Mouse (Mus musculus) limb, embryonic 12.5 days (tissue): ENCODE data around the gene Taf10. TPM values are rescaled to one million over a fixed set of nuclear protein-coding genes. Genes with fewer than 3 reads are reported as not detected.

ENCODE experiments used
- ATAC-seq: fragments of 200-750 bp; cut with Nextera tagmentation; 2 replicates; pipeline ENCODE4 v1.8.0; 2017; ENCODE audit warnings: low read depth, moderate TSS enrichment; ENCODE audit not compliant: insufficient number of reproducible peaks, insufficient read depth, low FRiP score, low TSS enrichment
- H3K27ac ChIP-seq: fragments of 300-500 bp; sonication (generic); 2 replicates; pipeline ENCODE4 v1.5.1; 2016; ENCODE audit warnings: mild to moderate bottlenecking, moderate library complexity
- H3K27me3 ChIP-seq: fragments of 300-500 bp; sonication (generic); 2 replicates; pipeline ENCODE4 v1.6.1; 2016; ENCODE audit warnings: mild to moderate bottlenecking, moderate library complexity
- H3K36me3 ChIP-seq: fragments of 300-500 bp; sonication (generic); 2 replicates; pipeline ENCODE4 v1.6.1; 2016; ENCODE audit warnings: mild to moderate bottlenecking, moderate library complexity
- H3K4me1 ChIP-seq: fragments of 300-500 bp; sonication (generic); replicated peaks from 2 replicates; pipeline ENCODE4 v1.6.1; 2016
- H3K4me2 ChIP-seq: fragments of 300-500 bp; sonication (generic); 2 replicates; pipeline ENCODE4 v1.6.1; 2016; ENCODE audit warnings: mild to moderate bottlenecking, moderate library complexity
- H3K4me3 ChIP-seq: fragments of 300-500 bp; sonication (generic); replicated peaks from 2 replicates; pipeline ENCODE4 v1.5.1; 2016; ENCODE audit warnings: mild to moderate bottlenecking
- H3K9ac ChIP-seq: fragments of 300-500 bp; sonication (generic); replicated peaks from 2 replicates; pipeline ENCODE4 v1.6.1; 2016; ENCODE audit warnings: mild to moderate bottlenecking, moderate library complexity
- H3K9me3 ChIP-seq: fragments of 300-500 bp; sonication (generic); 2 replicates; pipeline ENCODE4 v1.6.1; 2016; ENCODE audit warnings: mild to moderate bottlenecking, moderate library complexity
- WGBS: fragments of 180-500 bp; shearing (Covaris S2); methylation state at CpG from one replicate; pipeline ENCODE4 v1.1.7; 2016; 5-methylcytosine and 5-hydroxymethylcytosine counted together
- polyA plus RNA-seq: library from polyadenylated mRNA; unstranded; fragments of >200 nt; fragmentation: Nextera tagmentation; extraction: Ambion mirVana; gene quantifications from 2 replicates; pipeline ENCODE4 v1.2.1, GENCODE M21; 2016

The Taf10 gene
- polyA plus RNA-seq = 170 and 173 TPM in 2 replicates

DNA sequence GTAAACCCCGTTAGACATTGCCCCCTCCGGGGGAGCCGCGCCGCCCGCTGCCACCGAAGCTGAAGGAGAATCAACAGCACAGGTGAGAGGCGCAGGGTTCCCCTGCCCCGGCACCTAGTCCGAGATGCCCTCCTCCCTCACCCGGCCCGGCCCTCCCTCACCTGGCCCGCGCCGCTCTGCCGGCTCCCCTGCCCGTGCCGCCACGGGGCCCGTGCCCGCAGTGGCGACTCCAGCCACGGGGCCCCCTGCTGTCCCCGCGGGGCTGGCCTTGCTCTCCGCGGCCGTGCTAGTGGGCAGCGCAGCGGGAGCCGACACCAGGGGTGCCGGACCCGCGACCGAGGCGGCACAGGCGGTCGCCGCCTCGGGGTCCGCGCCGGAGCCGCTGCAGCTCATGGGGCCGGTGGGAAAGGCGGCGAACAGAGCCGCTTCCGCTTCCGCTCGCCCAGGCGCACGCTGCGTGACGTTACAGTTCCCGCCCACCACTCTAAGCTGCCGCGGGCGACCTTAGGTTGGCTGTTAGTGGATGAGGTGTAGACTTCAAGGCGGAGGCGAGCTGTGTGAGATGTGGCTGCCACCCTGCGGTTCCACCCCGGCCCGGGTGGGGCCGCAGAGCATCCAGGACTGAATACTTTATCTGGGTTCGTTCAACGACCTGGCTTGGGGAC lies at the start of gene Taf10:
Taf10 (minus strand) TSS at position 436 of the 665 bp plus-strand sequence.
- WGBS = under 1% methylated on average over 63 of the region's 67 CpGs

GRCm38 (mm10) chr7:105793701-105794100 lies 49.5 kb upstream of the Taf10 start:
- WGBS = 79% methylated on average over 7 of the region's 7 CpGs
- Histone ChIP-seq H3K9ac (no peak overlapping the region), H3K4me2 (no peak overlapping the region), H3K4me1 (peaks cover 3% of the 10 kb centered on the region; the same call in 1 of the 2 replicates), H3K4me3 (no peak overlapping the region), H3K9me3 (no peaks in the 10 kb centered on the region), H3K27ac (no peak overlapping the region), H3K36me3 (no peaks in the 10 kb centered on the region), H3K27me3 (no peaks in the 10 kb centered on the region)
- ATAC-seq = no peak

More for the DNA sequence above, at the start of gene Taf10:
- no peaks in the 10 kb centered on the region for H3K27me3 ChIP-seq
- peak; percentile 95 for ATAC-seq
- peaks cover 17% of the 10 kb centered on the region for H3K4me1 ChIP-seq
- H3K4me3 ChIP-seq = peak within 1 kb of the TSS; percentile 98
- H3K36me3 ChIP-seq = peaks cover 59% of the 10 kb centered on the region
- peak within 1 kb of the TSS; percentile 91 for H3K9ac ChIP-seq
- H3K9me3 ChIP-seq = no peaks in the 10 kb centered on the region
- peak within 1 kb of the TSS; percentile 85 for H3K4me2 ChIP-seq
- H3K27ac ChIP-seq = peak within 1 kb of the TSS; percentile 76

- no peak overlapping the region for H3K9ac ChIP-seq
- ATAC-seq = no peak
- H3K4me3 ChIP-seq = no peak overlapping the region
- H3K9me3 ChIP-seq = no peaks in the 10 kb centered on the region
- 90% methylated on average over 1 of the region's 1 CpGs for WGBS
- 0 out of 2 replicates have a peak, but pooled peaks cover under 1% of the 10 kb centered on the region for H3K36me3 ChIP-seq
- no peaks in the 10 kb centered on the region for H3K27me3 ChIP-seq
- H3K4me2 ChIP-seq = no peak overlapping the region
- H3K4me1 ChIP-seq = peaks cover 15% of the 10 kb centered on the region
- no peak overlapping the region for H3K27ac ChIP-seq
Observed at GRCm38 (mm10) chr7:105791147-105791546, 47.0 kb upstream of the Taf10 start.

DNA sequence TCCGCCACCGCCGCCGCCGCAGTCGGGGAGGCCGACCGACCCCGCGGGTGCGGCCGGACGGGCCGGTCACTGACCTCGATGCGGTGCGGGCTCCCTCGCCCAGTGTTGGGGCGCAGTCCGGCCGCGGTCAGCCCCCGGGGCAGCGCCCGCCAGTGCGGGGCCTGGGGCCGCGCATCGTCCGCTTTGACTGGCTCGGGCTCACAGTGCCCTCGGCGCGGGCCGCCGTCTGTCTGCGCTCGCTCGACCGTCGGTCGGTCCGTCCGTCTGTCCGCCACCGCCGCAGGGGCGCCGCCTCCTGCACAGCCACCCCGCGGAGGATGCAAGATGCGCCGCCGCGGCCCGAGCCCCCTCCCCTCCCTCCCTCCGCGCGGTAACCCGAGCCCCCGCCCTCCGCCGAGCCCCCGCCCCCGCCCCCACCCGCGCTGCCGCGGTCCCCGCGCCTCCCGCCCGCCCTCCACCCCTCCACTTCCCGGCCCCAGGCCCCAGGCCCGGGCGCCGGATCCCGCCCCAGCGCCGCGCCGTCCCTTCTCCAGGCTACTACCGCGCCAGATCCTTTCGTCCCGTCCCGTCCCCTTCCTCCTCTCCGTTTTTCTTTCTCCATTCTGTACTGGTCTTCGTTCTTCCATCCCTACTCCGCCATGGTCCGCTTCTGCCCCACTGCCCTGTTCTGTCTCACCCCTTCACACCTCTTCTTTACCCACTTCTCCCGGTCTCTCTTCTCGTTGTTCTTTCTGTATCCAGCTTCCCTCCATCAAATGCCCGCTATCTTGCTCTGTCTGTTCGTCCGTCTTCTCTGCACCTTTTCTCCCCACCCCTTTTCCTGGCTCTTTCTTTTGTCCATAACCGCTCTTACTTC lies 43.4 kb upstream of the Taf10 start, which contains the start of gene Dchs1:
Dchs1 (minus strand) TSS at position 370 of the 856 bp plus-strand sequence.
- peak within 1 kb of the TSS; percentile 84 for H3K4me2 ChIP-seq
- ATAC-seq = peak; percentile 75
- under 1% methylated on average over 78 of the region's 97 CpGs for WGBS
- H3K9ac ChIP-seq = peak within 1 kb of the TSS; percentile 99
- peak within 1 kb of the TSS; percentile 95 for H3K4me3 ChIP-seq
- H3K9me3 ChIP-seq = no peaks in the 10 kb centered on the region
- peak within 1 kb of the TSS; percentile 96 for H3K27ac ChIP-seq
- H3K27me3 ChIP-seq = no peaks in the 10 kb centered on the region
- peaks cover 36% of the 10 kb centered on the region for H3K36me3 ChIP-seq
- H3K4me1 ChIP-seq = peaks cover 42% of the 10 kb centered on the region

- H3K4me1 ChIP-seq = peaks cover 42% of the 10 kb centered on the region
Observed at GRCm38 (mm10) chr7:105786506-105787284, 42.5 kb upstream of the Taf10 start.

GRCm38 (mm10) chr7:105784556-105784955 lies 40.4 kb upstream of the Taf10 start:
- H3K4me3 ChIP-seq = peak overlapping the region; percentile 6; the same call in 1 of the 2 replicates
- H3K27ac ChIP-seq = no peak overlapping the region

More at GRCm38 (mm10) chr7:105786506-105787284, 42.5 kb upstream of the Taf10 start:
- H3K4me3 ChIP-seq = peak overlapping the region; percentile 95
- peaks cover 44% of the 10 kb centered on the region for H3K36me3 ChIP-seq
- H3K4me2 ChIP-seq = peak overlapping the region; percentile 84
- H3K9me3 ChIP-seq = no peaks in the 10 kb centered on the region
- no peaks in the 10 kb centered on the region for H3K27me3 ChIP-seq
- peak overlapping the region; percentile 99 for H3K9ac ChIP-seq
- 4% methylated on average over 19 of the region's 20 CpGs for WGBS
- ATAC-seq = peak; percentile 77
- H3K27ac ChIP-seq = peak overlapping the region; percentile 96

DNA sequence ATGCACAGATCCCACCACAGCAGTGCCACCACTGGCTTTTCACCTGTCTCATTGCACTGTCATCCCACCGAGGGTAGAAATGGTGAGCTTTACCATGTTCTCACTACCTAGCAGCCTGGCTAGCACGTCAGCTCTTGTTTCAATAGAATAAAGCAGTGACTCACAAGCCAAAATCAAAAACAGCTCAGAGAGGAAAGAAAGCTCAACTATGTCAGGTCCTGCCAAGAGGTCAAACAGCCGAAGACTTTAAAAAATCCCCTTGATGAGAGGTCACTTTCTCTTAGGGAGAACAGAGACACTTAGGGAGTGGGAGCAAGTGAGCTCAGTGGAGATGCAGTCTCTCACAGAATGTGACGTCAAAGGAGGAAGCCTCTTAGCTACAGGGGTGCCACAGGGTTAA lies 39.7 kb upstream of the Taf10 start:
- H3K4me2 ChIP-seq = peak overlapping the region; percentile 84; the same call in 1 of the 2 replicates
- H3K27ac ChIP-seq = no peak overlapping the region
- H3K4me1 ChIP-seq = peaks cover 56% of the 10 kb centered on the region
- no peaks in the 10 kb centered on the region for H3K27me3 ChIP-seq
- H3K36me3 ChIP-seq = peaks cover 69% of the 10 kb centered on the region
- H3K9ac ChIP-seq = no peak overlapping the region
- no peak overlapping the region for H3K4me3 ChIP-seq
- ATAC-seq = no peak
- H3K9me3 ChIP-seq = no peaks in the 10 kb centered on the region
- WGBS = 48% methylated on average over 4 of the region's 4 CpGs

More at GRCm38 (mm10) chr7:105784556-105784955, 40.4 kb upstream of the Taf10 start:
- H3K4me2 ChIP-seq = peak overlapping the region; percentile 84
- H3K9me3 ChIP-seq = no peaks in the 10 kb centered on the region
- 40% methylated on average over 4 of the region's 4 CpGs for WGBS
- H3K27me3 ChIP-seq = no peaks in the 10 kb centered on the region
- peaks cover 62% of the 10 kb centered on the region for H3K36me3 ChIP-seq
- peaks cover 50% of the 10 kb centered on the region for H3K4me1 ChIP-seq
- H3K9ac ChIP-seq = no peak overlapping the region
- ATAC-seq = no peak

GRCm38 (mm10) chr7:105778553-105779265 lies 34.5 kb upstream of the Taf10 start:
- Histone ChIP-seq H3K27me3 (no peaks in the 10 kb centered on the region), H3K9ac (peak overlapping the region; percentile 62), H3K27ac (peak overlapping the region; percentile 99), H3K4me1 (peaks cover 53% of the 10 kb centered on the region), H3K36me3 (peaks cover 74% of the 10 kb centered on the region), H3K9me3 (no peaks in the 10 kb centered on the region), H3K4me3 (peak overlapping the region; percentile 40), H3K4me2 (peak overlapping the region; percentile 67)
- 21% methylated on average over 4 of the region's 4 CpGs for WGBS
- ATAC-seq = peak; percentile 91

GRCm38 (mm10) chr7:105777797-105778552 lies 33.8 kb upstream of the Taf10 start:
- no peaks in the 10 kb centered on the region for H3K9me3 ChIP-seq
- H3K4me1 ChIP-seq = peaks cover 52% of the 10 kb centered on the region
- 13% methylated on average over 13 of the region's 13 CpGs for WGBS
- peak overlapping the region; percentile 40 for H3K4me3 ChIP-seq
- peaks cover 71% of the 10 kb centered on the region for H3K36me3 ChIP-seq
- peak overlapping the region; percentile 99 for H3K27ac ChIP-seq
- peak; percentile 94 for ATAC-seq
- no peaks in the 10 kb centered on the region for H3K27me3 ChIP-seq
- H3K4me2 ChIP-seq = peak overlapping the region; percentile 67
- peak overlapping the region; percentile 62 for H3K9ac ChIP-seq
